Mouse (Mus musculus) gastrocnemius, postnatal 4 days (tissue): ENCODE results near the gene Eno1. TPM values are rescaled to one million over a fixed set of nuclear protein-coding genes. Genes with fewer than 3 reads are reported as not detected.
A peak's percentile ranks its signal among the peaks of the same experiment; 100 is the strongest.
"Not testable (repeated sequence)": the region's sequence is repeated elsewhere in the genome, so short reads cannot be mapped to it uniquely, and the experiment has no call there.

Source experiments
- DNase-seq, 2 experiments: peaks; one replicate each; pipeline ENCODE4 v3.0.0; 2021 to 2022; ENCODE audit warnings: low spot score in 2 of 2, mixed read lengths in 2 of 2
- total RNA-seq, 2 experiments: library from RNA; stranded (reverse); gene quantifications; 2 replicates each; pipeline ENCODE4 v1.2.3; 2021

Gene Eno1
- total RNA-seq, 2 experiments from 2014 or later: 479 to 529 TPM

DNA sequence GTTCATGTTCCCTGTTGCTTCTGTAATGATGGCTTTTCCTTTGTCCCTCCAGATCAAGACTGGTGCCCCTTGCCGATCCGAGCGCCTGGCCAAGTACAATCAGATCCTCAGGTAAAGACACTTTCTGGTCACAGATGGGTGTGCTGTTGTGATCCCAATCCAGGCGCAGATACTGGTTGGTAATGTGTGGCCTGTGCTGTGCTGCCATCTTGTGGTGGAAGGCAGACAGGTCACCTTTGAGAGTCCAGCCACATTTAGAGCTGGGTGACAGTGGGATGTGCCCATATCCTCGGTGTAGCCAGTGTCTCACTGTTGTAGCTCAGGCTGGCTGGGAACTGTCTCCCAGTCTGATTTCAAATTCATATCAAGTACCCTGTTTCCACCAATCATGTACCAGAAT, 11.5 kb downstream of the Eno1 start:
- peak in 1 of 2 experiments; percentile 64 for DNase-seq

DNA sequence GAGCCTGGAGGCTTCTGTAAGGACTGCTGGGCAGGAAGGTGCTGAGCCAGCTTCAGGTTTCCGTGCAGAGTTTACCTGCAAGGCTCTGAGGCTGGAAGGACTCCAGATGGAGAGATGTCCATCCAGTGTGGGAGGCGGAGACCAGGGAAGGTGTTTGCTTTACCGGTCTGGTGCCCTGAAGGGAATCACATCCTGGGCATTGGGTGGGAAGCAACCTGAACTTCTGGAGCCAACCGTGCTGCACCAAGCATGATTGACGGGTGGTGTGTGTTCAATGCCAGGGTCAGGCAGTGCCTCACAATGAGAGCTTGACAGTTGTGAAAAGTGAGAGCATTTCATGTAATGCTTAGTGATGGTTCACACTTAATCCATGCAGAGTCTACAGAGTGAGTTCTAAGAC, 12.4 kb downstream of the Eno1 start:
- DNase-seq: no peak

DNA sequence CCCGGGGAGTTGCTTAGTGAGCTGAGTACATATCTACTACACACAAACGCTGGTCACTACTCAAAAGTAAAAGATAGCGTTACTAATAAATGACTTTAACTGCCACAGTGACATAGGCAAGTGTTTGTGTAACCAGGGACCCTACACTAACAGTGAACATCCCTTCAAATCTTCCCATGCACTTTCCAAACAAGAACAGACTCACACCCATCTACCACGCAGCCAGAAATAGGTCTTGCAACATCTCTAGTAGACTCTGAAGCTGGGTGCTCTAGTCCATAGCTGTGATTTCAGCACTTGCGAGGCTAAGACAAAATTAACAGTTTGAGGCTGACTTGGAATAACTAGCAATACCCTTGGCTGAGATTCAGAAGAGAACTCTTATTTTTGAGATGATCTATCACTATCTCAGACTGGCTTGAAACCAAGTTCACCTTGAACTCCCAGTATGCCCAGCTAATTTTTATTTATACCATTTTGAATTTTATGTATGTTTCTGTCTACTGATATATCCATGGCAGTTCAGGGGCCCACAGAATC, 13.3 kb downstream of the Eno1 start:
- DNase-seq: no peak

DNA sequence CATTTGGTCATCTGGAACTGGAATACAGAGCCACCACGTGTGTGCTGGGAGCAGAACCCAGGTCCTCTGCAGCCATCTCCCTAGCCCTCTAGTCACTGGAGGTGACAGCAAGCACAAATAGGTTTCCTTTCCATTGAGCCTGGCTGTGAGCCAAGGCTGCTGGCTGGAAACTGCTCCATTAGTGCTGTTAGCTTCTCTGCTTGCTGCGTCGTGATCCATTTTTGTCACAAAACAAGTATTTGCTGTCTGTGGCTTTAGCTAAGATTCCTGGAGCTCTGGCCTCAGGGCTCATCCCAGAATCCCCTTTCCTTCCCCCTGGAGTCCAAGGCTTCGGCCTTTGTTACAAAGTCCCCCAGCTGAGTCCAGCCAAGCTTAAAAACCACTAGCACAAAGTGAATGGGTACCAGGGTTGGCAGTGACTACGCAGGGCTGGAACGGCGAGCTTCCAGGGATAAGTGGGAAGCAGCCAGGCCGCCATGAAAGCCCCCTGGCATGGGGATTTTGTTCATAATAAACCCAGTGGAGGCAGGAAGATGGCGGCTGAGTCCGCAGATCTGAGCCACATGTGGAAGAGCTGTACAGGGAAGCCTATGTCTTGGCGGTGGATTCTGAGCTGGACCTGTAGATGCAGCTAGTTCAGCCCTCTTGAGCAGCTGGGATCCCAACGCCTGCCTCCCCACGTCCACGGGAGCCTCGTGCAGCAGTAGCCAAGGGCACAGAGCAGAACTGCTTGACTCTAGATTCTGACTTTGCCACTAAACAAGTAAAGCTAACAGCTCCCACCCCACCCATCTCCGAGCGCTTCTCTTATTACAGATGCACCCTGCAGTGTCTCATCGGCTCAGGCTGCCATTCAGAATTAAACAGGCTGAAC, 14.3 kb downstream of the Eno1 start:
- no peak for DNase-seq

DNA sequence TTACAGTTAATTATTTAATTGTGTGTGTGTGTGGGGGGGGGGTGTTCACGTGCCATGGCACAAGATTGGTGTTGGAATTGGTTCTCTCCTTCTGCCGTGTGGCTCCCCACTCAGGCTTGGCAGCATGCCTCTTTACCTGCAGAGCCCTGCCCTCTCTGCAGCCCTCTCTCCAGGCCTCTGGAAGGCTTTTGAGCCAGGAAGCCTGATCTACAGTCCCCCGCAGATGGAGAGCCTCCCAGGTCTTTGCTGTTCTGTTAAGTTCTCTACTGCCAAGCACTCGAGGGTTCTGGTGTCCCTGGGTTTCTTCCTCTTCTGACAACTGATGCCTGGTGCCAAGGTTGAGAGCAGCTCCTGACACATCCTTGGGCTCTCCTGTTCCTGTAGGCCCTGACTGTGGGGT, 17.9 kb downstream of the Eno1 start:
- DNase-seq: no peak

DNA sequence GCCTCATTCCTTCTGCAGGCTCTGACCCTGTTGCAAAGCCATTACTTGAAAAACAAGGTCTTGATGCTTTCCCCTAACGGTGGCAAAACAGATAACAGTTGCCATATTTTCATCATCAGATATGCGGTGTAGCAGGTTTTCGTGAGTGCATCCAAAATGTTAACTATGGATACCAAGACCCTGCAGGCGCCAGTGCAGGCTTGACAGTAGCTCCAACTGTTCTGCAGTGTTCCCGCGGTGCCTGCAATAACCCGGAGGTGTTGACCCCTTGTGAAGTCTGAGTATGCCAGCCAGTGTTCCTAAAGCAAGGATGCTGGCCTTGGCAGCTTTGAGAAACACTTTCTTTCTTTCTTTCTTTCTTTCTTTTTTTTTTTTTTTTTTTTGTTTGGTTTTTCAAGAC, 18.7 kb downstream of the Eno1 start:
- no peak for DNase-seq

DNA sequence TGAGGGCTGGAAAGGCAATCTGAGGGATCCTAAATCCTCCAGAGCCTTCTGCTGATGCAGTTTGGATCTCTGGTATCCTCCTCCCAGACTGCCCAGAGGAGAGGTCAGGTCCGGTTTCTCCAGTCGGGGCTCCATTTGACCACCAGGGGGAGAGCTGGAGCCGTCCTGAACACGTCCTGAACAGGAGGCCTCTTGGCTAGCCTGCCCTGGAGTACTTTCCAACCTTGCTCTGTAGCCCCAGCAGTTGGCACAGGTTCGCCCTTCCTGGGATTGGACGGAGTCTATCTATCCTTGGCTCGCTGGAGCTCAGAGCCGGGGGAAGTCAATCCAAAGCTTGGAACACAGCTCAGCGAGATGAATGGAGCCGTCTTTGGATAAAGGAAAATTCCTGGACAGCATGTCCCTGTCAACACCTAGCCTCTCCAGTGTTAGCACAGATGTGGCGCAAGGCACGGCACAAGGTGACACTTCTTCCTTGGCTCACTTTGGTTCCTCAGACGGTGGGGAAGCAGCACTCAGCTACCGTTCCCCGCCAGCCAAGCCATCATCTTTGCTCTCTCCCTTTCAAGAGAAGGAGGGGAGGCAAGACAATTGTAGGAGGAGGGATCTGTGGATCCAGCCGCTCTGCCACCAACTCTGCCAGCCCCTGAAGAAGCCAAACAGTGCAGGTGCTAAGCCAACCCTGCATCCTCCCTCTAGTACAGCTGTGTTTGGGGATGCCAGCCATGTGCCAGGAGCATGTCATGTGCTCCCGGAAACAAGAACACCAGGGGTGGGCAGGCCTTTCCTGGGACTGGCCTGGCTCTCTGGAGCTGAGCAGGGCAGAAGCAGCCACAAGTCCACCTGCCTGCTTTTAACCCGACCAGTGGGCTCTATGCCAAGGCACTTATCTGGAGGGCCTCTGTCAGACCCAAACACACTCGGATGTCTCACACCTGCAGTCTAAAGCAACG, 21.0 kb downstream of the Eno1 start:
- DNase-seq: peak; percentile 81 to 91

DNA sequence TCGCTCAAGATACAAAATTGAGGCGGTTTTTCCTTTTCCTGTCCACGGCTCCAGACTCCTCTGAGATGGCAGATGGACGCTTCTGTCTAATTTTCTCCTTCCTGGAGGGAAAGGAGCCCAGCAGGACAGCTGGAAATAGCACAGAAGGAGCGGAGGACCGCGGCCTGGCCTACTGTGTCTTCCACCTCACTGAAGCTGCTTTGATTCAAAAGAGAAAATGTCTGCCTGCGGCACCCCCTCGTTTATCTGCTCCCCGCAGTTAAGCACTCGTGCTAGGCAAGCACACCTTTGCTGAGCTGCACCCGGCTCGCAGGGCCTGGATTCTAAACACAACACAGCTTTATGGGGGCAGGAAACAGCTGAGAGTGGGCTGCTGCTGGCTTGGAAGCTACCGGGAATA, 21.9 kb downstream of the Eno1 start:
- no peak for DNase-seq

GRCm38 (mm10) chr4:150259577-150259976, 23.1 kb downstream of the Eno1 start:
- no peak for DNase-seq

DNA sequence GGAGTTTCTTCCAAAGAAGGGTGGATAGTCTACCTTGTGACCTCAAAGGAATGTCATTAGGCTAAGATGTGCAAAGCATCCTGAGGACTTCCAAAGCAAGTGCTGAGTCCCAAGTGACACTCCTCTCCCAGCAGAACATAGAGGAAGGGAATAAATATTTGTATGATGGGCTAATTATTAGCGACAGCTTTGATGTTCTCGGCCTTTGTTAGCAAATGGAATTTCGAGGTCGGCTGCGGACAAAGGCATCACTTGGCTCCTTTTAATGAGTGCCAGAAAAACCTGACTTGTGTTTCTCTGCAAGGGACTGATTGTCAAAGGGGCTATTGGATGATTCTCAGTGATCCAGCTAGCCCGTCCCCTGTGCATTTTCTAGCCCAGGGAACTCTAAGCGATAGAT, 23.6 kb downstream of the Eno1 start:
- DNase-seq: no peak

- DNase-seq: no peak
Observed at GRCm38 (mm10) chr4:150260745-150261144, 24.2 kb downstream of the Eno1 start.

- DNase-seq: no peak
Observed at GRCm38 (mm10) chr4:150262301-150262700, 25.8 kb downstream of the Eno1 start.

GRCm38 (mm10) chr4:150264903-150265302, 28.4 kb downstream of the Eno1 start:
- DNase-seq: no peak

- DNase-seq: no peak
Observed at GRCm38 (mm10) chr4:150265471-150265870, 28.9 kb downstream of the Eno1 start.

DNA sequence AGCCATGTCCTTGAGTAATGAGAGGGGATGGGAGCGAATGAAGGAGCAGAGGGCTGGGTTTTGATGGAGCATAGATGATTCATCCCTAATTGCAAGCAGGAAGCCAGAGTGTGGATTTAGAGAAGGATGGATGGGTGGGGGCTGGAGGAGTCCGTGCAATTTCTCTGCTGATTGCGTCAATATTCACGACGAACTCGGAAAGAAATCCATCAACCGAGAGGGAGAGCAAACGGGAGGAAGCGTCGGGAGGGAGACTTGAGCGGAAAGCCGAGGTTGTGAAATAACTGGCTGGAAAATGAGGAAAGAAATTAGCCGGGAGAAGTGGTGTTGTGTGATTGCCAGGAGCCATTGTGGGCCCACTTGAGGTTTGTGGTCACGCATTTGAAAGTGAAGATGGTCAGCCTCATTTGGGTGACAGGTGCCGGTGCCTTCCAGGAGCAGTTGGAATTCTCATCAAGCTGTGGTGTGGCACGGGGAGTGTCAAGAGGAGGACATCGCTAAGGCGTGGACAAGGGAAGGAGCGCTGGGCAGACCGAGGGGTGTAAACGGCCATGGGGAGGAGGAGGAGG, 30.2 kb downstream of the Eno1 start:
- DNase-seq: no peak

DNA sequence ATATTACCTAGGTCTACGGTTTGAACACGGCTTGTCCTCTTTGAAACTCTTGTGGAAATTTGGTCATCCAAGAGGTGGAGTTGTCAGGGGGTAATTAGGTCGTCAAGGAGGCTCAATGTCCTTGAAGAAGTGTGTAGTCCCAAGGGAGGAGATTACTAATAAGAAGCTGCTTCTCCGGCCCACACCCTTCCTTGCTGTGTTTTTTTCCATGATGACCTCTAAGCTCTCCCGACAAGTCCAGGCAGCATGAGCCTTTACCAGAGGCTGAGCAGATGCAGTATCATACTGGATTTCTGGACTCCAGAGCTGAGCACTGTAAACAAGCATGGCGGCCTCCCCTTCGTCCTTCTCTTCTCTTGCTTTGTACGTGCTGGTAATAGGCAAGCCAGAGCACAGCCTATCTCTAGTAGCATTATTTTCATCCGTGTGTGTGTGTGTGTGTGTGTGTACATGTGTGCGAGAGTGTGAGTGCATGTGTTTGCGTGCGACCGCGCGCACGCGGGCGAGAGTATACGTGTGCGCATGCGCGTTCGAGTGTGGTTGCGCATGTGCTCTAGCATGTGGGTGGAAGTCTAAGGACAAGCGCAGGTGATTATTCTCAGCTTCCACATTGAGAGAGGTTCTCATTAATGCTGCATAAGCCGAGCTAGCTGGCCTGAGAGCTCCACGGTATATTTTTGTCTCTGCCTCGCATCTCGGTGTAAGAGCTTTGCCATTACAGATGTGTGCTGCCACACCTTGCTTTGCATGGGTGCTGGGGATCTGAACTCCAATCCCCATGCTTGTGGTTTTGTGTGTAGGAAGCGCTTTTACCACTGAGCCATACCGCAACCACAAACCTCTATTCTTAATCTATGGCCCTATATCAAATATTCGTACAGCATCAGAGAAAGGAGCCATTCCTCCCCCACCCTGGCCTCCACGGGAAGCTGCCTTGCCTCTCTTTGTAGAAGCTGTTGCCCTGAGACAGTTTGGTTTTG, 32.4 kb downstream of the Eno1 start:
- no peak for DNase-seq

DNA sequence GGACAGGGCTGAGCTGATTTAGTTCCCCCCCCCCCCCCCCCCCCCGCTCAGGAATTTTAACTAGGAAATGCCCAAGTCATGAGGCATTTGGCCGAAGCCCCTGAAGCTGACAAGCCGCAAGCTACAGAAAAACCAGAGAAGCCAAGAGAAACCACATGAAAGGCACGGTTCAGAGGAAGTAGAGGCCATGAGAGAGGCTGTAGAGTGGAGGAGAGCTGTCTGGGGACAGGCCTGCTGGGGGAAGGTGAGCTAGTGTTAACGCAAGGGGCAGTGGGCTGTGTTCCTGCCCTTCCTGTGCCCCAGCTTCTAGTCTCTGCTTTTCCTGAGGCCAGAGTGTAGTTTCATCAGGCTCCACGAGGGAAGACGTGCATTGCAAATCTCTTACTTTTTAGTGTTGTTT, 33.2 kb downstream of the Eno1 start:
- DNase-seq: no peak

DNA sequence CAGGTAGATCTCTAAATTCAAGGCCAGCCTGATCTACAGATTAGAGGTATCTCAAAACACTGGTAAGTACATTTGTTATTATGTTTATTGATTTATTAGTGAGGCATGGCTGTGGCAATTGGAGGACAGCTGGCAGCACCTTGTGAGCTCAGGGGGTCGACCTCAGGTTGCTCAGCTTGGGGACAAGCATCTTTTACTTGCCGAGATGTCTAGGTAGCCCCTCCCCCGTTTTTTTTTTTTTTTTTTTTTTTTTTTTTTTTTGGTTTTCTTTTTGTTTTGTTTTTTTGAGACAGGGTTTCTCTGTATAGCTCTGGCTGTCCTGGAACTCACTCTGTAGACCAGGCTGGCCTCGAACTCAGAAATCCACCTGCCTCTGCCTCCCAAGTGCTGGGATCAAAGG, 34.2 kb downstream of the Eno1 start:
- not testable (repeated sequence) for DNase-seq

GRCm38 (mm10) chr4:150272725-150273124, 36.2 kb downstream of the Eno1 start:
- peak in 1 of 2 experiments; percentile 47 for DNase-seq

DNA sequence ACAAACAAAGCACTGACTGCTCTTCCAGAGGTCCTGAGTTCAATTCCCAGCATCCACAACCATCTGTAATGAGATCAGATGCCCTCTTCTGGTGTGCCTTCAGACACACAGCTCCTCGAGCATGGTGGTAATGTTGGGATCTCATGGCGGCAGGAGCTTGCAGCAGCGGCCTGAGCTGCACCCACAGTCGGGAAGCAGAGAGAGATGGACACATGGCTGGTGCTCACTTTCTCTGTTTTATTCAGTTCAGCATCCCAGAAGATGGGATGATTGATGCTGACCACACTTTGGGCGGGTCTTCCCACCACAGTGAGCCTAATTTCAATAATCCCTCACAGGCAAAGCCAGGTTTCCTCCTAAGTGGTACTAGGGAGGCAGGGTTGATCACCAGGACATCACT, 39.0 kb downstream of the Eno1 start:
- DNase-seq: no peak
